Mouse (Mus musculus): Measurements from ENCODE around the gene Slc17a1.
A peak's percentile ranks its signal among the peaks of the same experiment; 100 is the strongest.

Gene Slc17a1

GRCm38 (mm10) chr13:23867405-23867804, at the start of gene Slc17a1:
Gene Slc17a1, plus strand, starts transcription at chr13:23867750.
- no peak for DNase-seq

- no peak for DNase-seq
Measured at GRCm38 (mm10) chr13:23820179-23820940, 47.2 kb upstream of the Slc17a1 start.

GRCm38 (mm10) chr13:23822213-23822612, 45.3 kb upstream of the Slc17a1 start:
- no peak for DNase-seq

GRCm38 (mm10) chr13:23826606-23827005, 40.9 kb upstream of the Slc17a1 start:
- DNase-seq = peak; percentile 1

GRCm38 (mm10) chr13:23833053-23833452, 34.5 kb upstream of the Slc17a1 start:
- no peak for DNase-seq

GRCm38 (mm10) chr13:23834836-23835235, 32.7 kb upstream of the Slc17a1 start:
- DNase-seq = no peak

- no peak for DNase-seq
Measured at GRCm38 (mm10) chr13:23836630-23837029, 30.9 kb upstream of the Slc17a1 start.

GRCm38 (mm10) chr13:23839308-23839707, 28.2 kb upstream of the Slc17a1 start, which contains the start of gene Slc17a3:
Gene Slc17a3, plus strand, starts transcription at chr13:23839434.
- peak; percentile 64 for DNase-seq

GRCm38 (mm10) chr13:23845851-23846250, 21.7 kb upstream of the Slc17a1 start:
- DNase-seq = peak; percentile 62

GRCm38 (mm10) chr13:23849299-23849698, 18.3 kb upstream of the Slc17a1 start:
- no peak for DNase-seq

GRCm38 (mm10) chr13:23856401-23856800, 11.1 kb upstream of the Slc17a1 start:
- no peak for DNase-seq

- DNase-seq = no peak
Measured at GRCm38 (mm10) chr13:23861815-23862214, 5.7 kb upstream of the Slc17a1 start.

- no peak for DNase-seq
Measured at GRCm38 (mm10) chr13:23864711-23865110, 2.8 kb upstream of the Slc17a1 start.

GRCm38 (mm10) chr13:23866086-23866710, 1.4 kb upstream of the Slc17a1 start:
- peak; percentile 90 for DNase-seq

GRCm38 (mm10) chr13:23867000-23867399, 550 bp upstream of the Slc17a1 start:
- no peak for DNase-seq

GRCm38 (mm10) chr13:23868790-23869533, 1.4 kb downstream of the Slc17a1 start:
- DNase-seq = no peak

GRCm38 (mm10) chr13:23869996-23870395, 2.4 kb downstream of the Slc17a1 start:
- DNase-seq = no peak

GRCm38 (mm10) chr13:23873141-23873540, 5.6 kb downstream of the Slc17a1 start:
- no peak for DNase-seq

GRCm38 (mm10) chr13:23879106-23879505, 11.6 kb downstream of the Slc17a1 start:
- no peak for DNase-seq

- no peak for DNase-seq
Measured at GRCm38 (mm10) chr13:23879636-23880035, 12.1 kb downstream of the Slc17a1 start.

GRCm38 (mm10) chr13:23885540-23885939, 18.0 kb downstream of the Slc17a1 start:
- DNase-seq = no peak

- DNase-seq = no peak
Measured at GRCm38 (mm10) chr13:23887026-23887725, 19.6 kb downstream of the Slc17a1 start.

- DNase-seq = no peak
Measured at GRCm38 (mm10) chr13:23889011-23889605, 21.6 kb downstream of the Slc17a1 start.
